Mouse (Mus musculus) kidney, embryonic 15.5 days (tissue): ENCODE data around the gene Maml2. TPM values are rescaled to one million over a fixed set of nuclear protein-coding genes. Genes with fewer than 3 reads are reported as not detected.

Source experiments
- ATAC-seq: fragments of 200-750 bp; cut with Nextera tagmentation; replicated peaks from 2 replicates; pipeline ENCODE4 v1.8.0; 2017; ENCODE audit warnings: moderate TSS enrichment; ENCODE audit not compliant: low FRiP score
- H3K27ac ChIP-seq: fragments of 300-500 bp; sonication (generic); 2 replicates; pipeline ENCODE4 v1.5.1; 2015; ENCODE audit warnings: mild to moderate bottlenecking, inconsistent platforms
- H3K27me3 ChIP-seq: fragments of 300-500 bp; sonication (generic); 2 replicates; pipeline ENCODE4 v1.6.1; 2015; ENCODE audit warnings: inconsistent platforms
- H3K36me3 ChIP-seq: fragments of 300-500 bp; sonication (generic); 2 replicates; pipeline ENCODE4 v1.6.1; 2015; ENCODE audit warnings: inconsistent platforms
- H3K4me1 ChIP-seq: fragments of 300-500 bp; sonication (generic); 2 replicates; pipeline ENCODE4 v1.6.1; 2015; ENCODE audit warnings: inconsistent platforms
- H3K4me2 ChIP-seq: fragments of 300-500 bp; sonication (generic); 2 replicates; pipeline ENCODE4 v1.6.1; 2015; ENCODE audit warnings: moderate library complexity, mild to moderate bottlenecking, inconsistent platforms
- H3K4me3 ChIP-seq: fragments of 300-500 bp; sonication (generic); replicated peaks from 2 replicates; pipeline ENCODE4 v1.5.1; 2015; ENCODE audit warnings: mild to moderate bottlenecking, inconsistent platforms
- H3K9ac ChIP-seq: fragments of 300-500 bp; sonication (generic); 2 replicates; pipeline ENCODE4 v1.6.1; 2015; ENCODE audit warnings: mild to moderate bottlenecking, inconsistent platforms
- H3K9me3 ChIP-seq: fragments of 300-500 bp; sonication (generic); replicated peaks from 2 replicates; pipeline ENCODE4 v1.6.1; 2016; ENCODE audit warnings: inconsistent platforms
- WGBS: fragments of 180-500 bp; shearing (Covaris S2); methylation state at CpG from one replicate; pipeline ENCODE4 v1.1.7; 2015; ENCODE audit warnings: mixed read lengths; 5-methylcytosine and 5-hydroxymethylcytosine counted together
- polyA plus RNA-seq: library from polyadenylated mRNA; unstranded; fragments of >200 nt; fragmentation: Nextera tagmentation; extraction: Ambion mirVana; gene quantifications from 2 replicates; pipeline ENCODE4 v1.2.1, GENCODE M21; 2015

Gene Maml2
- polyA plus RNA-seq, 1 experiment from 2014 or later = 10.5 TPM

DNA sequence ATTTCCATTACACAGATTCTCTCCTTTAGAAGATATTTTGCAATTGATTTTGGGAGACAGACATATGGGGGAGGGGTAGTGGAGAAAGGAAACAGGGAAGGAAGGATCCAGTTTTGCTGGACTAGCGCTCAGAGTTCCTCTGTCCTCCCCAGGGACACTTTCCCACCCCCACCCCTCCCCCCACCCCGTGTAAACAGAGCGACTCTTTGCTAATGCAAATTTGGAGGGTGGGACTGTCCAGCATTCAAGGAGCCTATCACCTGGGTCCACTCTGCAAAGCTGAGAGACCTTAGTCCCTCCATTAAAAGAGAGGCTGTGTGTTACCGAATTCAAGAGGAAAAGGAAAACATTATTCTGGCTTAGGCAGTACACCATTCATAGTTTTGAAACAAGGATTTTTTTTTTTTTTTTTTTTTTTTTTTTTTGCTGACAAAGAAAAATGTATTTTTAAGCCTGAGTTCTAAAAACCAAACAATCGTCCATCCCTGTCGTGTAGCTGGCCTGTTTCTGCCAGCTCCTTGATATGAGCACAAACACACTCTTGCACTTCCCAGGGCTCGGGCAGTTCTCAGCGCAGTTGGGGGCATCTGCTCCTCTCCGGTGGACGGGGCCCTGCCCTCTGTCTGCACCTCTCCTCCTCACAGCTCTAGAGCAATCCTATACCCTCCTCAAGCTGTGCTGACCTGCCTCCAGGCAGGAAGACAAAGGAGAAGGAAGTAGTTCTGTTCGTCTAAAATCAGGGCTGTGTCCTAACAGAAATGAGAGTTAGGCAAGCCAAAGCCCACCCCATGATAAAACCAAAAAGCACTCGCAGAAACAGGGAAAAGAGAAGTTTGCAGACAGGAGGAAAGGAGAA lies 364.2 kb downstream of the Maml2 start:
- 4% methylated on average over 12 of the region's 12 CpGs for WGBS
- Histone ChIP-seq H3K4me2 (peak overlapping the region; percentile 47), H3K27ac (peak overlapping the region; percentile 24; the same call in 1 of the 2 replicates), H3K4me3 (peak overlapping the region; percentile 10; the same call in 1 of the 2 replicates), H3K4me1 (peaks cover 14% of the 10 kb centered on the region), H3K36me3 (no peaks in the 10 kb centered on the region), H3K9ac (no peak overlapping the region), H3K9me3 (no peaks in the 10 kb centered on the region), H3K27me3 (no peaks in the 10 kb centered on the region)
- peak; percentile 86 for ATAC-seq

DNA sequence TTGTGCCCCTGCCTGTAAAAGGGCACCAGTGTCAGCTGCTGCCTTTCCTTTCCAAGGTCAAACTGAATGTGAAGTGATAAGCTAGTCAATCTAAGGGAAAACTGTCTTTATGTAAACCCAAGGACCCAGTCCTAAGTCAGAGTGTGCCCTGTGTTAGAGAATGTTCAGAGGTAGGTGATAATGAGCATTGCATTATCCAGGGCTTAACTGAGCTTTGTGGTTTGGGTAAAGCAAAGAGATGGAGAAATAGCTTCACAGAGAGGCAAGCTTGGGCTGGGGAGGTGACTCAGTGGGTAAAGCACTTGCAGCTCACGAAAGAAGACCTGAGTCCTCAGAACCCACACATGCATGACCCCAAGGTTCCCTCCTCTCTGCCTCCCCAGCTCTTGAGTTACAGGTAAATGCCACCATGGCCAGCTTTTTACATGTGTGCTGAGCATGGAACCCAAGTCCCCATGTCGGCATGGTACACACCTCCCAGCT lies 367.8 kb downstream of the Maml2 start:
- H3K27ac ChIP-seq = no peak overlapping the region
- no peaks in the 10 kb centered on the region for H3K9me3 ChIP-seq
- ATAC-seq = no peak
- H3K4me2 ChIP-seq = no peak overlapping the region
- no peaks in the 10 kb centered on the region for H3K36me3 ChIP-seq
- no peak overlapping the region for H3K9ac ChIP-seq
- no peak overlapping the region for H3K4me3 ChIP-seq
- peaks cover 14% of the 10 kb centered on the region for H3K4me1 ChIP-seq
- H3K27me3 ChIP-seq = no peaks in the 10 kb centered on the region
- 76% methylated on average over 2 of the region's 2 CpGs for WGBS

DNA sequence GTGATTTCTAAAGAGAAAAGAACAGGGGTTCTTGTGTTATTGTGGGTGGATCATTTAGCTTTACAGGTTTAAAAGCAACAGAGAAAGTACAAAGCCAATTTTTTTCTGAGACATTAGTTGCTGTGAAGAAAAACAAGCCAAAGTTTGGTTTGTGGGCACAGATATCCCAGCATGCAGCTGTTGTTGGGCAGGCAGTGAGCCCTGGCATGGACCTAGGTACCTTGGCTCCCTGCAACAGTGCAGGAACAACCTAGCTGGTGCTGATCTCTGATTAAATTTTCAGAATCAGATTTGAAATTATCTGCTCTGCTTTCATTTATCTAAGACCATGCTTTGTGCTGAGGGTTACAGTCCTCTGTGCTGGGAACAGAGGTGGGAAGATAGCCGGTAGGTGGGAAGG lies 370.2 kb downstream of the Maml2 start:
- 88% methylated on average over 1 of the region's 1 CpGs for WGBS
- no peaks in the 10 kb centered on the region for H3K27me3 ChIP-seq
- H3K27ac ChIP-seq = no peak overlapping the region
- no peaks in the 10 kb centered on the region for H3K4me1 ChIP-seq
- H3K4me3 ChIP-seq = no peak overlapping the region
- no peak overlapping the region for H3K4me2 ChIP-seq
- H3K9me3 ChIP-seq = no peaks in the 10 kb centered on the region
- no peak overlapping the region for H3K9ac ChIP-seq
- H3K36me3 ChIP-seq = no peaks in the 10 kb centered on the region
- ATAC-seq = no peak

DNA sequence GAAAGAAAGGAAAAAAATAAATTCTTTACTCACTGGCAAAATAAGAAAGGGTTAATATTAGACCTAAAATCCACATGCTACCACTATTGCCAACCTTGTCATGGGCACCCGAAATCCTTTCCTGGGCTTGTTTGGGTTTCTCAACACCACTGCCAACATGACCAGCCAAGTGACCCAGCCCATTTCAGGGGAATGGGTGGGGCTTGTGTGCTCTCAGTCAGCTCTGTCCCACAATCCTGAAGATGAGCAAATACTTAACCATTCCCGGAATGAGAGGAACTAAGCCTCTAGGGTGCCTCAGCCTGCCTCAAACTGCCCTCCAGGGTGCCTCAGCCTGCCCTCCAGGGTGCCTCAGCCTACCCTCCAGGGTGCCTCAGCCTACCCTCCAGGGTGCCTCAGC lies 371.0 kb downstream of the Maml2 start:
- ATAC-seq = no peak
- Histone ChIP-seq H3K4me1 (no peaks in the 10 kb centered on the region), H3K4me3 (no peak overlapping the region), H3K4me2 (no peak overlapping the region), H3K27me3 (no peaks in the 10 kb centered on the region), H3K9ac (no peak overlapping the region), H3K36me3 (no peaks in the 10 kb centered on the region), H3K27ac (no peak overlapping the region), H3K9me3 (no peaks in the 10 kb centered on the region)
- 83% methylated on average over 2 of the region's 2 CpGs for WGBS

GRCm38 (mm10) chr9:13671125-13671769 lies 373.5 kb downstream of the Maml2 start:
- Histone ChIP-seq H3K9ac (no peak overlapping the region), H3K27me3 (no peaks in the 10 kb centered on the region), H3K36me3 (no peaks in the 10 kb centered on the region), H3K4me2 (no peak overlapping the region), H3K4me3 (no peak overlapping the region), H3K27ac (no peak overlapping the region), H3K4me1 (no peaks in the 10 kb centered on the region), H3K9me3 (no peaks in the 10 kb centered on the region)
- ATAC-seq = no peak
- WGBS = 80% methylated on average over 3 of the region's 3 CpGs

DNA sequence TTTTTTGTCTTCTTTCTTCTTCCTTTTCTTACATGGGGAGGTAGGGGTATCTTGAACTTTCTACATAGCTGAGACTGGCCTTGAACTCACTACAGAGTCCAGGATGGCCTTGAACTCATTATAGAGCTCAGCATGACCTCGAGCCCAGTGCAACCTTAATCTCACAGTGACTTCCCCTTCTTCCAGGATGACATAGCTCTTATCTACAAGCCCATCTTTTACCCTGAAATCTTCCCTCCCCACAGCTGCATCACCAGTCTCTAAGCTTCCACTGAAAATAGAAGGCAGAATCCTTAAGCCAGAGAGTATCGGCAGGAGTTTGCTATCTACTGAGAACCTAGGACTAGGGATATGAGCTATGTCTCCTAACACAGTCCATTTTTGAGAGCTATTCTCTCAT lies 375.5 kb downstream of the Maml2 start:
- Histone ChIP-seq H3K4me3 (no peak overlapping the region), H3K9me3 (no peaks in the 10 kb centered on the region), H3K4me1 (peaks cover 4% of the 10 kb centered on the region; the same call in 1 of the 2 replicates), H3K4me2 (no peak overlapping the region), H3K27me3 (no peaks in the 10 kb centered on the region), H3K36me3 (no peaks in the 10 kb centered on the region), H3K27ac (no peak overlapping the region), H3K9ac (no peak overlapping the region)
- ATAC-seq = no peak
- 80% methylated on average over 2 of the region's 2 CpGs for WGBS

DNA sequence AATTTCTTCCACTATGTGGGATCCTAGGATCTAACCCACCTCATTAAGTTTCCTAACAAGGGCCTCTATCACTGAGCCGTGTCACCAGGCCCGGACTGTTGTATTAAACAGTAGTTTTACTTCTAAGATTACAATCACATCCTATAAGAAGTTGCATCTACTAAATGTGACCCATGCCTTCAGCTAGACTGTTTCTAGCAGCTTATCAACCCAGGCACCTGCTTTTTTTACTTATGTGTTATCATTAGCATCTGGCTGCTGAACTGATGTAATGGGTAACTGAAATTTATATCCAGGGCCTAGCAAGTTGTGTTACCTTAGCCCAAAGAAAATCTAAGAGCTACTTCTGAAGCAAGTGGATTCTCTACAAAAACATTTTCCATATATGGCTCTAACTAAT lies 380.3 kb downstream of the Maml2 start:
- Histone ChIP-seq H3K4me3 (no peak overlapping the region), H3K9ac (no peak overlapping the region), H3K27me3 (no peaks in the 10 kb centered on the region), H3K9me3 (no peaks in the 10 kb centered on the region), H3K4me1 (peaks cover 17% of the 10 kb centered on the region), H3K36me3 (no peaks in the 10 kb centered on the region), H3K27ac (0 out of 2 replicates have a peak overlapping the region, but pooled peaks have one; percentile 1), H3K4me2 (no peak overlapping the region)
- no peak for ATAC-seq
- WGBS = 50% methylated on average over 2 of the region's 2 CpGs

DNA sequence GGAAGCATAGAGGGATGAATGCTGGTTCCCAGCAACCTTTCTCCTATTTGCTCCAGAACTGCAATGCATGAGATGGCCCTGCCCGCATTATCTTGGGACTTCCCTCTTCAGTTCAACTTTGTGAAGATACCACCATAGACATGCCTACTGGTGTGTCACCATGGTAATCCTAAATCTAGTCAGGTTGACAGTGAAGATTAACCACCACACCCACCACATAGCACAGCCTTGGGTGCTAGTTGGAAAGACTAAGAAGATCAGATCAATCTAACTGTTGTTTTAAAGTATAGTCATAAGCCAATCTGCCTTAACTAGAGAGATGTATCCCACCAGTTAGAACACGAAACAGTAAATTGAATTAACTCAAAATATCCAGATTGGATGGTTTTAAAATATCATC lies 381.9 kb downstream of the Maml2 start:
- Histone ChIP-seq H3K9me3 (no peaks in the 10 kb centered on the region), H3K27ac (no peak overlapping the region), H3K4me3 (no peak overlapping the region), H3K9ac (no peak overlapping the region), H3K27me3 (no peaks in the 10 kb centered on the region), H3K4me1 (peaks cover 17% of the 10 kb centered on the region), H3K4me2 (no peak overlapping the region), H3K36me3 (no peaks in the 10 kb centered on the region)
- ATAC-seq = no peak
- 96% methylated on average over 2 of the region's 2 CpGs for WGBS

GRCm38 (mm10) chr9:13681147-13681546 lies 383.4 kb downstream of the Maml2 start:
- Histone ChIP-seq H3K4me2 (0 out of 2 replicates have a peak overlapping the region, but pooled peaks have one; percentile 22), H3K9ac (no peak overlapping the region), H3K4me3 (no peak overlapping the region), H3K4me1 (peaks cover 17% of the 10 kb centered on the region), H3K36me3 (no peaks in the 10 kb centered on the region), H3K9me3 (no peaks in the 10 kb centered on the region), H3K27me3 (no peaks in the 10 kb centered on the region), H3K27ac (peak overlapping the region; percentile 66)
- ATAC-seq = no peak
- 77% methylated on average over 8 of the region's 8 CpGs for WGBS

GRCm38 (mm10) chr9:13681581-13682038 lies 383.9 kb downstream of the Maml2 start:
- H3K4me3 ChIP-seq = no peak overlapping the region
- H3K4me1 ChIP-seq = peaks cover 17% of the 10 kb centered on the region
- peak; percentile 94 for ATAC-seq
- H3K9me3 ChIP-seq = no peaks in the 10 kb centered on the region
- 6% methylated on average over 8 of the region's 8 CpGs for WGBS
- peak overlapping the region; percentile 22; the same call in 1 of the 2 replicates for H3K4me2 ChIP-seq
- H3K27me3 ChIP-seq = no peaks in the 10 kb centered on the region
- peak overlapping the region; percentile 66 for H3K27ac ChIP-seq
- no peak overlapping the region for H3K9ac ChIP-seq
- H3K36me3 ChIP-seq = no peaks in the 10 kb centered on the region

DNA sequence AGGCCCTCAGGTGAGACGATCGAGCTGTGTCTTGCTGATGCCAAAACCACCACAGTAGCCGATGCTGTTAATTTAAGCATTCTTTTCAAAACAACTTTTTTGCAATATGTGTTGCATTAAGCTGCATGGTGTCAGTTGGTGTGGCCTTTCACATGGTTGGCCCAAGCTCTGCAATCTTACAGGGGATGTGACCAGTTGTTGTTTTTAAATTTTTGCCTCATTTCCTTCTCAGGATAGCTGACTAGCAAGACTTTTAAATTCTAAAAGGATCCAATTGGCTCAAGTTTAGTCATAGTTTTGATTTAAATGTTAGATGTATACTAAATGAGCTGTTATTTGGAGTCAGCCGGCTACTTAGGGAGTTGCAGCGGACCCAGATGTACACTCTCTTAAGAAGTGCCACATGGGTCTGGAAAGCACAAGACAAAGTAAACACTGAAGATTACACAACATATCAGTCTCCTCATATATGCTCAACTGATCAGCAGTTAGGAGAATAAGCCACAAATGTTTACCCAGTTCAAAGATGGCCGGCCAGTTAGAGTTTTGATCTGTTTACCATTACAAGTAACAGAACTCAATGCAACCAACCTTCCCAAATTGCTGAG lies 386.7 kb downstream of the Maml2 start:
- H3K4me1 ChIP-seq = peaks cover 13% of the 10 kb centered on the region
- no peak overlapping the region for H3K4me3 ChIP-seq
- WGBS = 84% methylated on average over 6 of the region's 6 CpGs

More for the DNA sequence above, 386.7 kb downstream of the Maml2 start:
- Histone ChIP-seq H3K27me3 (no peaks in the 10 kb centered on the region), H3K4me2 (no peak overlapping the region), H3K27ac (no peak overlapping the region), H3K9me3 (no peaks in the 10 kb centered on the region), H3K9ac (no peak overlapping the region), H3K36me3 (no peaks in the 10 kb centered on the region)
- ATAC-seq = no peak
